Mouse (Mus musculus): ENCODE results near the gene Prune2.

- no peak for TF ChIP-seq CTCF (conservative IDR thresholded peaks at IDR 0.05; ENCODE audit: insufficient read depth, insufficient read length, low read depth, low read length)
- no peak for TF ChIP-seq POLR2A (IDR thresholded peaks at IDR 0.05; ENCODE audit: low read depth, low read length)
These were observed 38.3 kb downstream of the Prune2 start for GRCm38 (mm10) chr19:16994260-16994659.
